Mouse (Mus musculus): ENCODE data around the gene Dock11. TPM values are rescaled to one million over a fixed set of nuclear protein-coding genes. Genes with fewer than 3 reads are reported as not detected.

Dock11 gene
- total RNA-seq (2015; ENCODE audit: low replicate concordance), result 33.9 and 49.0 TPM in 2 replicates
- total RNA-seq (2017; ENCODE audit: low replicate concordance), result 17.5 and 17.7 TPM in 2 replicates

DNA sequence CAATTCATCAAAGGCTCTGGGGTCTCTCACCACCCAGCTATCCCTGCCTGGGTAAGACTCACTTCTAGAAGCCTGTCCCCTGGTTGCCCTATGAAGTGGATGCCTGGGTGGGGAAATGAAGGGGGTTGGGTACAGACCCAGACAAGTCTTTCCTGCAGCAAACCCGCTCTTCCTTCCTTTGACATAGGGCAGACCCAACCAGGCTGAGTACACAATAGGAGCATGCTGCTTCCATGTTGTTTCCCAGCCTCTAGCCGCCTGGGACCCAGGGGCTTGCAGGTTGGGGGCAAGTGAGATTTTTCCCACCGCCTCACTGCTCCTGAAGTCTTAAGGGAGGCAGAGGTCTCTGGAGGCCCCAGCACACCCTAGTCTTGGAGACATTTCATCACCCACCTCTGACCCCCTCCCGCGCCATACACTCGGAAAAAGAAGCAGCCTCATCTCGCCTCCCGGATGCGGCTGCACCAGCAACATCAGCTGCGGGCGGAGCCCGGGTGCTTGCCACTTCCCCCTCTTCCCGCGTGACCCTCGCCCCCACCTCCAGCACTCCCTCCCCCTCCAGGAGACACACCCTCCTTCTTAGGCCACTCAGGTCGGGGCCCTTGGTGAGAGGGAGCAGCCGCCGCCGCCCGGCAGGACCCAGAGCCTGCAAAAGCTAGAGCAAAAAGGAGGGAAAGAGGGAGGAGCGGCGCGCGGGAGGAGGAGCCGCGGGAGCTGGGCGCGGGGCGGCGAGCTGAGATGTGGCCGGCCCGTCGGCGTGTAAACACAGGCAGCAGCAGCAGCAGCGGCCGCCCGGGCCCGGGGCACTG is at the start of gene Dock11:
Gene Dock11 (plus strand): TSS at position 746 of the 809 bp plus-strand sequence.
- ATAC-seq (replicated peaks; ENCODE audit: low FRiP score, poor library complexity, severe bottlenecking), result no peak

DNA sequence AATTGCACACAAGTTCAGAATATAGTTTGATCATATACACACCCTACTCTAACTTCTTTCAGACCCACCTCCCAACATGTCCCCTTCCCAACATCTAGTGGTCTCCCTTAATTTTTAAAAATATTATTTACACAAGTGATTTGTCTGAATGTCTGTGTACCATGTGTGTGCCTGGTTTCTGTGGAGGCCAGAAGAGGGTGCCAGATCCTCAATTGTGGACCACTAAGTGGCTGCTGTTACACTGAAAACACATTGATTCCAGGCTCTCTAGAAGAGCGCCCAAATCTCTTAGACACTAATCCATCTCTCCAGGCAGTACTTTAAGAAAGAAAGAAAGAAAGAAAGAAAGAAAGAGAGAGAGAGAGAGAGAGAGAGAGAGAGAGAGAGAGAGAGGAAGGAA is 8.9 kb upstream of the Dock11 start:
- no peak for ATAC-seq (replicated peaks; ENCODE audit: low FRiP score, poor library complexity, severe bottlenecking)

DNA sequence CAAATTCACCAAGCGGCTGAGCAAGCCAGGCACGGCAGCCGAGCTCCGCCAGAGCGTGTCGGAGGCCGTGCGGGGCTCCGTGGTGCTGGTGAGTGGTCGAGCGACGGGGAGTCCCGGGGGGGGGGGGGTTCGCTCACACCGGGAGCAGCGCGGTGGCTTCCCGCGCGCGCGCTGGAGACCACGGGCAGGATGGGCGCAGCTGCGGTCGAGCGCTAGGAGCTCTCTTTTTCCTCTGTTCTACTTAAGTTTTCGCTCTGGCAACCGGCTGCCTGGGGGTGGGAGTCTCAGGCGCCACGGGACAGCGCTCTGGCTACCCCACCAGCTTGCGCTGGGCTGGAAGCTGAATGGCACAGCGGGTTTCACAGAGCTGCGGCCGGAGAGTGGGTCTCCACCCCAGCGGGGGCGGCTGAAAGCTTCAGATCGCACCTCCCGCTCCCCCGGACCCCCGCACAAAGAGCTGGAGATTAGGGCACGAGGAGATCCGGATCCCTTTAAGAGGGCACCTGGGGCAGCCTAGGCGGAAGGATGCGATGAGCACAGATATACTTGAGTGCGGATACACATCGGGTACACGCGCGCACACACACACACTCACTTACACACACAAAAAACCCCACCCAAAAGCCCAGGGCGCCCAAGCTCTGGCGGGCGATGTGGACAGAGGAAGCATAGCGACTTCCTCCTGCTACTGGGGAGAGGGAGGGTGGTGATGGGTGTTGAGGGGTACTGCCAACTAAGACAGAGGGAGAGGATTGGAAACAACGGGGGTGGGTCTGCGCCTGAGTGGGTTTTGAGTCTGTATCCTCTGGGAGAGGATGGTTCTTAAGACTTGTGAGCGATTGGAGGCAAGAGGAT is 540 bp downstream of the Dock11 start:
- ATAC-seq (replicated peaks; ENCODE audit: low FRiP score, poor library complexity, severe bottlenecking), result no peak

DNA sequence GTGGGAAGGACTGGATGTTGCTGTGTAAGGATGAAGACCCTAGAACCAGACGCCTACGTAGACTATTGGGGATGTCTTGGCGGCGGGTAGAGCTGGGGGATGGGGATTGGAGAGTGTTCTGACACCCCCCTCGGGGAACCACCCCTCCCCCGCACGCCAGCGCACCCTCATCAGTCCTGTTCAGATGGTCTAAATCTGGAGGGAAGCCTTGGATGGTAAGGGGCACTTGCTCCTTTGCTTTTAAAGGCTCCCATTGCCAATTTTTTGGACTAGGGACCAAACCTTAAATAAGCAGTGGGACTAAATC is 1.1 kb downstream of the Dock11 start:
- ATAC-seq (replicated peaks; ENCODE audit: low FRiP score, poor library complexity, severe bottlenecking), result no peak

DNA sequence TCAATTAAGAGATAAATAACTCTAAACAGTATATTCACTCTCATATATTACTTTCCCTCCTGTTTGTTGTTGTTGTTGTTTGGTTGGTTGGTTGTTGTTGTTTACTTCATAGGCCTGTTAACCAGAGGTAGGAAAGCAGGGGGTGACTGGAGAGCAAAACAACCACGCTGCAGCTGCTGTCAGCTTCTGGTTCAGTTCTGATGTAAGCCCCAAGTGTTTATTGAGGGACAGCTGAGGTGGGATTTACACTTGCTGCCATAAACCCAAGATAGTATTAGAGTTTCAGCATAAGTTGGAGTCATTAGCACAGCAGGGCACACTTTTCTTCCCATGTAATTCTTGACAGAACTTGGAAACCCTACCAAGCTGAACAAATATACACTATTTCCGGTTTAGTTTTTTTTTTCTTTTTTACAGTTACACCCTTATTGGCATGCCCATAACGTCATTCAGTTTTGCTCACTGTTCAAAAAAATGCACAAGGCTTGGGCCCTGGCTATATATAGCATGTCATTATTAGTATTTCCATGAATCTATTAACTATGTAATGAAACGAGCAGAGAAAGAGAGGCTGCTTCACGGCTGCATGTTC is 3.0 kb downstream of the Dock11 start:
- no peak for ATAC-seq (replicated peaks; ENCODE audit: low FRiP score, poor library complexity, severe bottlenecking)

DNA sequence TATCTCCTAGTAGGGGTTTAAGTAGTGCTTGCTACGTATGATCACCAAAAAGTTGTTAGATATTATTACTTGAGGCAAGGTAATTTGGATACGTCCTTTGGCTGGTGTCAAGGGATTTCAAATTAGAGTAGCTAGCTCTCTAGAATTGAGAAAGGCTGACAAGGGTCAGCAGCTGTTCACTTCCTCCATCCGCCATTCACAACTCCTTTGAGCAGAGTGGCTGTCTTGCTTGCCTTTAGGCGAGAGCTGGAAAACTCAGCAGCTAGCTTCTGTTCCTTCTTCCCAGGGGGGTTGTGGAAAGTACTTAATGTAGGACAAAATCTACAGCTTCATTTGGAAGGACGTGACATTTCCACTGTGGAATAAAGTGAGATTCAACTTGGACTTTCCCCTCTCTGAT is 3.7 kb downstream of the Dock11 start:
- no peak for ATAC-seq (replicated peaks; ENCODE audit: low FRiP score, poor library complexity, severe bottlenecking)

DNA sequence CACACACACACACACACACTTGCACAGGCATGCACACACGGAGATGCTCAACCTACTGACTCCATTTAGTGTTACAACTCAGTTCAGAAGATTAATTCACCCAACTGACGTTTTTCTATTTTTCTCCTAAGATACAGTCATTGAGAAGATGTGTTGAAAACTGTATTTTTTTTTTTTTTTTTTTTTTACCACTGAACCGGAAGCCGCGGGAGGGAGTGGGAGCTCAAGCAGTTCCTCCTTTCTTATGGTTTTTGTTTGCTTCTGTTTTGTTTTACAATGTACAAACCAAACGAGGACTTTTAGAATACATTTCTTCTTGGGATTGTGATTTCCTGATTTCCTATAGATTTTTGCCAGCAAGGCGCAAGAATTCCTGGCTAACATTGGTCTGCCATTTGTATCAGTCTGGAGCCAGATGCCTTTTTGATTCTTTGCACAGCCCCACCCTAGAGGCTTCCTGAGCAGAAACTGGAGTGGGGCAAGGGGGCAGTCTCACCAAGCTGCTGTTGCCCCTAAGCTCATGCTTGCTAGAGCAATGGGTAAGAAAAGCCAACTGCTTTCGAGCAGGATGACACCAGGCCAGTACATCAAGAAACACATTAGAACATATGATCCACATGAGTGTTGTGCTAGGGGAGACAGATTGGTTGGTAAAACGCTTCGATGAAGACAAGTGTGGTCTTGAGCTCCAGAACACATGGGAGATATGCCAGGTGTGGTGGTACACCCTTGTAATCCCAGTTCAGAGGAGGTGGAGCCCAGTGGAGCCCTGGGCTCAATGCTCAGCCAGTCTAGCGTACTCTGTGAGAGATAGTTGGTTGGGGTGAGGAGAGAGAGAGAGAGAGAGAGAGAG is 9.2 kb downstream of the Dock11 start:
- ATAC-seq (replicated peaks; ENCODE audit: low FRiP score, poor library complexity, severe bottlenecking), result no peak

DNA sequence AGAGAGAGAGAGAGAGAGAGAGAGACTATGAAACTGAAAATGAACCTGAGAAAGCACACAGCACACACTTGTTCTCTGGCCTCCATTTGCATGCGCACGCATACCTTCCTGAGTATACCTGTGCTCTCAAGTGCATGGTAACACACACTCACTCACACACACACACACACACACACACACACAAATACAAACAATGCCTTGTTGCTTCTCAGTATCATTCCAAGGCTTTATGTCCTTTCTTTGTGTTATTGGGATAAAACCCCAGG is 9.8 kb downstream of the Dock11 start:
- ATAC-seq (replicated peaks; ENCODE audit: low FRiP score, poor library complexity, severe bottlenecking), result no peak

DNA sequence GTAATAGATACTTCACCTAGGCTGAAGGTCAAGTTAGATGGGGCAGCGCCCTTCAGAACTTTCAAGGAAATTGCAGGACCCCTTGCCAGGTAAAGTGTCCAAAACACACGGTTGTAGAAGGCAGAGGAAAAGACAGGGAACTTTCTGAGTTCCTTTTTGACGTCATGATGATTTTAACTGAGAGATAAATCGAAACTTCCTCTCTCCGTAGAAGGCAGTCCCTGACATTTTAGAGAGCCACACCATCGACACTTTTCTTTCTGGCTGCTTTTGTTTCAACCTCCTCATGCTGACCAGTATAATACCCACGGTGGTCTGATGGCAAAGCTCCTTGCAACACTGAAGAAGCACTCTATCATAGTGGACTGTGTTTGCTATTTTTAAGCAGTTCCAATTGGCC is 15.7 kb downstream of the Dock11 start:
- ATAC-seq (replicated peaks; ENCODE audit: low FRiP score, poor library complexity, severe bottlenecking), result no peak

DNA sequence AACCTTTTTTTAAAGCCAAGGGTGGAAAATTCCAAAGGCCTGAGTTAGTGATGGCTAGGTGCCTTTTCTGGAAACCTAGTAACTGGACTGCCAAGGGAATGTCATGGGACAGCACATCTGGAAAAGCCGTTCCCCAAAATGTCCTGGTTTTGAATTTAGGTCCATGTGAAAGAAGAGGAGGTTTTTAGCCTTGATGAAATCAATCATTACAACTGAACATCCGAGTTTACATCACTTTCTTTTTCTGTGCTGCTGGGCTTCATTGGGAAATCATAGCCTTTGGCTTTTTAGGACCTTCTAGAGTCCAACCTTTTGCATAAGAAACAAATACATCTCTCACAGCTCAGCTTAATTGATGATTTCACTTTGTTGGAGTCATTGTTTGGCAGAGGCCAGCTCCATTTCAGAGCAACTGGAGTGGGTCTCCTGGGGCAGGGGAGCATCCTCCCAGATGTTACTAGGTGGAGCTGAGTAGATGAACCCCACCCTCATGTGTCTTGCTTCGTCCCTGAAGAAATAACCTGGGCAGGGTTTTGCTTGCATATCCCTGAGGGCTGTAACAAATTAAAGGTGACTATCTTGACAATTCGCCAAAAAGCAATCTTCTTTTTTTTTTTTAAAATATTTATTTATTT is 18.2 kb downstream of the Dock11 start:
- ATAC-seq (replicated peaks; ENCODE audit: low FRiP score, poor library complexity, severe bottlenecking), result no peak

DNA sequence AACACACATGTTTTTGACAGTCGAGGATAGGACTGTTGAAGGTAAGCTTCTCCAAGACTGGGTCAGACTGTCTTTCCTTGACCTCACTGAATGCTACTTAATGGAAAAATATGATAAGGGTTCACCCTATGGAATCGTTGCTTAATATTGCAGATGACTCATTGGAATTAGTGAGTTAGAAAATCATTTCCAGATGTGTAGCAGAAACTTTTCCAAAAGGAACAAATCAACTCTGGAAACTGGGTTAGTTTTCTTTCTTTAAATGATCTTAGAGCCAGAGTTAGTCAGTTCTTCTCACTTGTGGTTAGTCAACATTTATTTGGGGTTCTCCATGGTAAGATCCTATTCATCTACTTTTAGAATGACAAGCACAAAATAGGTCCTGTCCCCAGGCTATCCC is 30.9 kb downstream of the Dock11 start:
- ATAC-seq (replicated peaks; ENCODE audit: low FRiP score, poor library complexity, severe bottlenecking), result no peak

DNA sequence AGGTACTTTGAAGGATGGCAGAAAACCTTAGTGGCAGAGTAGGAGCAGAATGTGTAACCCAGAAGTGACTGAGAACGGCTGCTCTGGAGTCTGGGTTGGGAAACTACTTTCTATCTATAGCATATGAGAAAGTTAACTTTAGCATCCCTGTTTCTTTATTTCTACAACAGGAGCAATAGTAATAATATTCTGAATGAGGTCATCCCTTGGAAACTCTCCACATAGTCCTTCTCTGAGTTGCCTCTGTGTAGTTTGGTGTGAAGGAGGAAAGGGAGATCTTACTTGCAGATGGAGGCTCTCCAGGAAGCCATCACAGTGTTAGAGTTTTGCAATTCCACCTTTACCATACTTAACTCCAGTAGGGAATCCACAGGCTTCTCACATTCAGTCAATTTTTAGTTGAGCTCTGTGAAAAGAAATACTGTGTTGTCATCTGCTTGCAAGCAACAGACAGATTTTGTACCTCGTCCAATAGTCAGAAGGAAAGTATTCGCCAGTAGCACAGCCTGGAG is 31.5 kb downstream of the Dock11 start:
- ATAC-seq (replicated peaks; ENCODE audit: low FRiP score, poor library complexity, severe bottlenecking), result no peak

DNA sequence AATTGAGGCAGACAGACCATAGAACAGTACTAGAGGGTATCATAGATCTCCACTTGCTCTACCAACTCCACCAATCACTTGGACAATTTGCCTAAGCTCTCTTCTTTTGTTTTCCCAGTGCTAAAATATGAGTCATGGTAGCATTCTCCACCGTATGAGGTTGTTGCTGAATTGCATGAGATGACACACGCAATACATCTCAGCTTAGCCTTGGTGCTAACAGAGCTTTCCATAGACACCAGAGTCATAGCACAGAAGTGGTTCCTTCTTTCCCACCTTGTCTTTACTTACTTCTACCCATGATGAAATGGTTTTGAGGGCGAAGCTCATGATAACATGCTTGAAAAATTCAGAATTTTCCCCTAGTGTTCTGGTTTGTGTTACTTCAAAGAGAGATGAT is 33.3 kb downstream of the Dock11 start:
- no peak for ATAC-seq (replicated peaks; ENCODE audit: low FRiP score, poor library complexity, severe bottlenecking)

DNA sequence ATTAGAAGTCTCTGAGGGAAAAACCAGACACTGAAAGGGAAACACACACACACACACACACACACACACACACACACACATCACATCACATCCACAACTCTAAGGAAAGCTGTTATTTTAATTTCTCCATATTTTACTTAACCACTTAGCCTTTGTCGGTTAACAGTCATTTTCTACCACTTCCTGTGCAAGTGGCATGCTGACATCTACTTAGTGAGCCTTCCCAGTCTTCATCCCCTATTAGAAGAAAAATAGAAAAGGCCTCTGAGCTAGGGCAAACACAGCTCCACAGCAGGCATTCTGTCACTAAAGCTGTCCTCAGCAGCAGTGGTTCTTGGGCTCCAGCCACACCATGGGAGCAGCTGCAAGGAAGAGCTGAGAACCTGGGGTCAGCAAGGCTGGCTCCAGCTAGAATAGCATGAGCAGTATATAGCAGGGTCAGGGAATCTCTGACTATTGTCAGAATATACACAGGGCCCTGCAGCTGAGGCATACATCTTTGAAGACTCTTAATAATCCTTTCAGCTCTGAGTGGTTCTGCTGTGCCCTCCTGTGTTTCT is 36.2 kb downstream of the Dock11 start:
- no peak for ATAC-seq (replicated peaks; ENCODE audit: low FRiP score, poor library complexity, severe bottlenecking)

DNA sequence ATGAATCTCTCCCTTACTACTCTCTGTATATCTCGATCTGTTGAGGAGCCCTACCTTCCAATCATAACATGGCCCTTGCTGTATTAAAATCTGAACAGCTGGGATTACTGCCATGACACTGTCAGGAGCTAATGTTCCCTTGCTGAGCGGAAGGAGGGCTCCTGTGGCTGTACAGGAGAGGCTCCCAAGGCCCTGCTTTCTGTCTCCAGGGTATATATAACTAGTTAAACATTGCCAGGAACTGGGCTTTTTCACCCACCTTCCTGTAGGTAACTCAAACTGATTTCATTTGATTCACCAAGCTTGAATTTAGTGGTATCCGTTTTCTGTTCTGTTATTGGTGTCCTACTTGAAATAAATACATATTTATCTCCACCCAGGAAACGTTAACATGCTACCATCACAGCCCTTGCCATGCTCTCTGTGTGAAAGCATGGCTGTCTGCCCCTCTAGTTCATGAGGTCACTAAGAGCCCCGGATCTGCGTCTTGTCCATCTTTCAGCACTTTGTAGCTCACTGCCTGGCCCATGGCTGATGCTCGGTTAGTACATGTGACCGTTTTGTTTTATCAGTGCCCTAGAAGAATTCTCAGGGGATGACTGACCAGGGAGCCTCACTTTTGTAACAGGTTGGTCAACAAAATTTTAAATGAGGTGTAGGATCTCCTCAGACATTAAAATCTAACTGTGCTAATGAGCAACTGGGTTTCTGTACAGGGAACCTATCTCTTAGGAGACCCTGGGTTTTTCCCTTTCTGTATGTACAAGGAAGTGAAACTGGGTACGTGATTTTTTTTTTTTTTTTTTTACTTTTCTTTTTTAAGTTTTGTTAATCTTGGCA is 41.7 kb downstream of the Dock11 start:
- no peak for ATAC-seq (replicated peaks; ENCODE audit: low FRiP score, poor library complexity, severe bottlenecking)

DNA sequence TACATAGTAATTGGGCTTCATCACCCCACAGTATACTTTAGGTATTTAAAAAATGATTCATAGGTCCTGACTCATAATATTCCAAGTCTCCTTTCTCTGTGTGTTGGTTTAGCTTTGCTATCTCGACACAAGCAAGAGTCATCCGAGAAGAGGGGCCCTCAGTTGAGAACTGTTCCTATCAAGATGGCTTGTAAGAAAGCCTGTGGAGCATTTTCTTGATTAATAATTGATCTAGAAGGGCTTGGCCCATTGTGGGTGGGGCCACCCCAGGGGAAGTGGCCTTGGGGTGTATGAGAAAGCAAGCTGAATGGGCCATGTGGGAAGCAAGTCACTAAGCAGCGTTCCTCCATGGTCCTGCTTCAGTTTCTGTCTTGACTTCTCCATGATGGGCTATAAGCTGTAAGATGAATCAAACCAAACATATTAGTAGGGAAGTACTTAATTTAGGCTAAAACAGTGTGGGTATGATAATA is 42.3 kb downstream of the Dock11 start:
- ATAC-seq (replicated peaks; ENCODE audit: low FRiP score, poor library complexity, severe bottlenecking), result no peak

DNA sequence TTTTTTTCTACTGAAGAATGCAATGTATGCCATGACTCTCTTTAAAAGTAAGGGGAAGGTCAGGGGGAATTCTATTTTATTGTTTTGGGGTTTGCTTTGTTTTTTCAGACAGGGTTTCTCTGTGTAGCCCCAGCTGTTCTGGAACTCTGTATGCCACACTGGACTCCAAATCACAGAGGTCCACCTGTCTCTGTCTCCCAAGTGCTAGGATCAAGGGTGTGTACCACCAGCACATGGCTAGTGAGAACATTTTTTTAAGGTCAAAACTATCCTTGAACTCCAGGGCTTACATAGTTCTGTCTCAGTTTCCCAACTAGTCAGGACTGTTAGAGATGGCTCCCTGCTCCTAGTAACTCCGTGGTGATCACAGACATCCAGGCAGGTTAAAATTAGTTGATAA is 43.3 kb downstream of the Dock11 start:
- ATAC-seq (replicated peaks; ENCODE audit: low FRiP score, poor library complexity, severe bottlenecking), result no peak

DNA sequence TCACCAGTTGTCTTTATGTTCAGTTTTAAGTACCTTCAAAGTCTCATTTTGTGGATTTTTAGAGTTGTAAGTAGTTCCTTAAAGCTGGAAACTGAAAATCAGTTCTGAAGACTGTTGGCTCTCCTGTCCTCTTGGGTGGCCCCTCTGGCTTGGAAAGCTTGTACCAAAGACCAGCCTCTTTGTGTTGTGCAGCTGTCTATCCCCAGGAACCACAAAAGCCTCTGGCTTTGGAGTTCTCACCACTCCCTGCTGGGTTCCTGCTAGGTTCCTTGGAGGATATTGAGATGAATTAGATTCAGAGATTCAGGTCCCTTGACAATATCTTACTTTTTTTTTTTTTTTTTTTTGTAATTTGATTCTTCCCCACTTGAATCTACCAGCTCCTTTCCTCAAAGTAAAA is 44.3 kb downstream of the Dock11 start:
- ATAC-seq (replicated peaks; ENCODE audit: low FRiP score, poor library complexity, severe bottlenecking), result no peak

Measured in erythroid progenitor cell, adult 5-6 weeks (primary cell).